Mouse (Mus musculus) lung, embryonic 14.5 days (tissue): ENCODE results near the gene Lrrn4cl. TPM values are rescaled to one million over a fixed set of nuclear protein-coding genes. Genes with fewer than 3 reads are reported as not detected.
A peak's percentile ranks its signal among the peaks of the same experiment; 100 is the strongest.
"Not testable (repeated sequence)": the region's sequence is repeated elsewhere in the genome, so short reads cannot be mapped to it uniquely, and the experiment has no call there.

ENCODE experiments used
- ATAC-seq: fragments of 200-750 bp; cut with Nextera tagmentation; 2 replicates; pipeline ENCODE4 v1.8.0; 2017; ENCODE audit warnings: mild to moderate bottlenecking, moderate TSS enrichment, moderate library complexity; ENCODE audit not compliant: insufficient read depth
- DNase-seq: peaks from one replicate; pipeline ENCODE4 v3.0.0-alpha.2; 2015
- H3K27ac ChIP-seq: fragments of 300-500 bp; sonication (generic); 2 replicates; pipeline ENCODE4 v1.5.1; 2014; ENCODE audit warnings: low read depth, mild to moderate bottlenecking, moderate library complexity
- H3K27me3 ChIP-seq: fragments of 300-500 bp; sonication (generic); 2 replicates; pipeline ENCODE4 v1.6.1; 2014; ENCODE audit warnings: low read length, control low read depth; ENCODE audit not compliant: insufficient read depth
- H3K36me3 ChIP-seq: fragments of 300-500 bp; sonication (generic); 2 replicates; pipeline ENCODE4 v1.6.1; 2014; ENCODE audit warnings: control low read depth; ENCODE audit not compliant: insufficient read depth
- H3K4me1 ChIP-seq: fragments of 300-500 bp; sonication (generic); 2 replicates; pipeline ENCODE4 v1.6.1; 2014; ENCODE audit warnings: antibody characterized with exemption, control low read depth; ENCODE audit not compliant: insufficient read depth
- H3K4me2 ChIP-seq: fragments of 300-500 bp; sonication (generic); 2 replicates; pipeline ENCODE4 v1.6.1; 2014; ENCODE audit warnings: mild to moderate bottlenecking
- H3K4me3 ChIP-seq: fragments of 300-500 bp; sonication (generic); 2 replicates; pipeline ENCODE4 v1.5.1; 2014; ENCODE audit warnings: low read depth, low read length
- H3K9ac ChIP-seq: fragments of 300-500 bp; sonication (generic); 2 replicates; pipeline ENCODE4 v1.6.1; 2014
- H3K9me3 ChIP-seq: fragments of 300-500 bp; sonication (generic); 2 replicates; pipeline ENCODE4 v1.6.1; 2016; ENCODE audit warnings: low read depth, low read length, control low read depth
- CTCF ChIP-seq: IDR thresholded peaks from 2 replicates; pipeline ENCODE4 v1.5.1; 2016; ENCODE audit warnings: antibody characterized with exemption, low read depth
- WGBS: fragments of 180-500 bp; shearing (Covaris S2); extraction: QIAGEN DNeasy Blood & Tissue Kit; methylation state at CpG from one replicate; pipeline ENCODE4 v1.1.7; 2014; 5-methylcytosine and 5-hydroxymethylcytosine counted together
- polyA plus RNA-seq: library from polyadenylated mRNA; unstranded; fragments of >200 nt; fragmentation: Nextera tagmentation; extraction: Ambion mirVana; gene quantifications from 2 replicates; pipeline ENCODE4 v1.2.1, GENCODE M21; 2014

The Lrrn4cl gene
- polyA plus RNA-seq, 1 experiment from 2014 or later: 0.96 TPM

DNA sequence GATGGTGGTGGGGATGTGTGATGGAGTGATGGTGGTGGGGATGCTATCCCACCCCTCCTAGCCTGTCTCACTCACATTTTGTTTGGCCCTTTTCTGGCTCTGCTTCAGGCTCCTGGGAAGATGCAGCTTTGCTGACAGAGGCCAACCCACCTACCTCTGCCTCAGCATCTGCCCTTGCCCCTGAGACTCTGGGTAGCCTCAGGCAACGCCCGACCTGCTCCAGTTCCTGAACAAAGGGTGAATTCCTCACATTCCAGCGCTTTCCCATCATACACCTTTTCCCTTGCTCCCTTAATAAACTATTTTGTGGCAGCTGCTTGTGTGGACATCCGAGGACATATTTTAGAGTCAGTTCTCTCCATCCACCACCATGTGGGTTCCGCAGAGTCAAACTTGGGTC, 2.2 kb upstream of the Lrrn4cl start:
- Histone ChIP-seq H3K36me3 (peaks cover 25% of the 10 kb centered on the region; the same call in 1 of the 2 replicates), H3K4me3 (no peak overlapping the region), H3K9ac (no peak overlapping the region), H3K9me3 (no peaks in the 10 kb centered on the region), H3K27ac (no peak overlapping the region), H3K4me2 (no peak overlapping the region), H3K4me1 (0 out of 2 replicates have a peak, but pooled peaks cover 7% of the 10 kb centered on the region), H3K27me3 (no peaks in the 10 kb centered on the region)
- no peak for ATAC-seq
- TF ChIP-seq CTCF: no peak
- no peak for DNase-seq
- 67% methylated on average over 5 of the region's 5 CpGs for WGBS

DNA sequence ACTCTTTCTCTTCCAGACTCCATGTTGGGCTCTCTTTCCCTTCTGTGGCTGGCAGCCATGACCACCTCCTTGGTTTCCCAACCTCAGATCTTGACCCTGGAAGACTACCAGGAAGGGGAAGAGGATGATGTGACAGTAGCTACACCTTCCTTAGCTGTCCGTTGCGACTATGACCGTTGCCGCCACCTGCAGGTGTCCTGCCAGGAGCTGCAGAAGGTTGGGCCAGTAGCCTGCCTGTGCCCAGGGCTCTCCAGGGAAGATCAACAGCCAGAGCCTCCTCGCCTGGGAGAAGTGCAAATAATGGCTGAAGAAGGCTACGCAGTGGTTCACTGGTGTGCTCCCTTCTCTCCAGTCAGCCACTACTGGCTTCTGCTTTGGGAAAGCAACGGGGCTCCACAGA, 1.1 kb downstream of the Lrrn4cl start:
- Histone ChIP-seq H3K4me3 (no peak overlapping the region), H3K9me3 (no peaks in the 10 kb centered on the region), H3K36me3 (peaks cover 12% of the 10 kb centered on the region; the same call in 1 of the 2 replicates), H3K27me3 (no peaks in the 10 kb centered on the region), H3K27ac (no peak overlapping the region), H3K9ac (no peak overlapping the region), H3K4me1 (0 out of 2 replicates have a peak, but pooled peaks cover 7% of the 10 kb centered on the region), H3K4me2 (no peak overlapping the region)
- ATAC-seq (no peak), DNase-seq (no peak)
- peak; percentile 23; the same call in 1 of the 2 replicates for TF ChIP-seq CTCF
- WGBS: 37% methylated on average over 7 of the region's 7 CpGs

DNA sequence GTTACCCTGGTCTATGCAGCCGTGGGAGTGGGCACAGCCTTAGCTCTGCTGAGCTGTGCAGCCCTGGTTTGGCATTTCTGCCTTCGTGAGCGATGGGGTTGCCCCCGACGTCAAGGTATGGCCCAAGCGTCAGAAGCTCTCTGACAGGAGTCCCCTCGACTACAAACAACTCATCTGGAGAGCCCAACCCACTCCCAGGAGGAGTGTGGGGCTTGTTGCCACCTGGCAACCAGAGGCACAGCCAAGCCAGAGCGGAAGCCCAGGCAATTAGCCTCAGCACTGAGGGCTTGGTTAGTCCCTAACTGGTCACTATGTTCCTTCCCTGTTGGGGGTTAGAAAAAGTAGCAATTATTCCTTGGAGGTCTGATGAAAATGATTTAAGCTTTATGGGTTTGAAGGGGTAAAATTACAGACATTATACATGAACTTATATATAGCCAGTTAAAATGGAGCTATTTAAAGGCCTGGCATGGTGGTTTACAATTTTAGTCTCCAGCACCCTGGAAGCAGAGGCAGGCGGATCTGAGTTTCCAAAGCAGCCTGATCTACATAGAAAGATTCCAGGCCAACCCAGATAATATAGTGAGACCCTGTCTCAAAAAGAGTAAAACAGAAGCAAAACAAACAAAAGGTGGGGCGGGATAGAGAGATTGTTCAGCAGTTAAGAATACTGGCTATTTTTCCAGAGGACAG, 1.8 kb downstream of the Lrrn4cl start:
- Histone ChIP-seq H3K4me2 (no peak overlapping the region), H3K9me3 (no peaks in the 10 kb centered on the region), H3K36me3 (peaks cover 5% of the 10 kb centered on the region; the same call in 1 of the 2 replicates), H3K9ac (no peak overlapping the region), H3K27ac (no peak overlapping the region), H3K4me3 (no peak overlapping the region), H3K4me1 (0 out of 2 replicates have a peak, but pooled peaks cover 7% of the 10 kb centered on the region), H3K27me3 (no peaks in the 10 kb centered on the region)
- ATAC-seq: no peak
- TF ChIP-seq CTCF: no peak
- 47% methylated on average over 10 of the region's 10 CpGs for WGBS
- no peak for DNase-seq

DNA sequence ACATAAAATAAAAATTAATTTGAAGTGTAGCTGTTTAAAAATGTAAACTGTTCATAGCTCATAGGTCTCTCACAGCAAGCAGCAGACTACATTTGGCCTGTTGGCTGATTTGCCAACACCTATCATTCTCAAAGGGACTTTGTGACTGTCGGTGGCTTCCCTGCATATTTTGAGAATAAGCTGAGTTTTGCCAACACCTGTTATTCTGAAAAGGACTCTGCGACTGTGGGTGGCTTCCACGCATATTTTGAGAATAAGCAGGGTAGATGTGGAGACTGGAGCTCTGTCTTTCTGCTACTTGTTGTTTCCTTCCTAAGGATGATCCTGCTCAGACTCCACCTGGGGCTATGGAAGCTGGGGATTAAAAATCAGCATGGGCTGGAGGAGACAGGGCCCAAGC, 2.5 kb downstream of the Lrrn4cl start:
- Histone ChIP-seq H3K9ac (no peak overlapping the region), H3K36me3 (no peaks in the 10 kb centered on the region), H3K4me2 (no peak overlapping the region), H3K4me3 (no peak overlapping the region), H3K27me3 (no peaks in the 10 kb centered on the region), H3K4me1 (0 out of 2 replicates have a peak, but pooled peaks cover 7% of the 10 kb centered on the region), H3K27ac (no peak overlapping the region), H3K9me3 (no peaks in the 10 kb centered on the region)
- ATAC-seq: no peak
- TF ChIP-seq CTCF: no peak
- WGBS: 80% methylated on average over 3 of the region's 3 CpGs
- DNase-seq: no peak

DNA sequence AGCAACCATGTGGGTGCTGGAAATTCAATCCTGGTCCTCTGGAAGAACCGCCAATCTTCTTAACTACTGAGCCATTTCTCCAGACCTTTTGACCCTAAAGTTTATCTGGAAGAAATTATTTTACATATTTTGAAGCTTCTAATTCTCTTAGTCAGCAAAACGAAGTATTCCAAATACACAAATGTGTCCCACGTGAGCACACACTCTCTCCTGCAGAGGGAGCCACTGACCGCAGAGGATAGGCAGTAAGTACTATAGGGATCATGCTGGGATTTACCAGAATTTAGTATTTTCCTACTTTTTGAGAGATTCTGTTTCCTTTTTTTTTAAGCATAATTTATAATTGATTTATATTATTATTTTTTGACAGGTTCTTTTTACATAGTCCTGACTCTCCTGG, 7.1 kb downstream of the Lrrn4cl start:
- Histone ChIP-seq H3K4me2 (no peak overlapping the region), H3K9me3 (no peaks in the 10 kb centered on the region), H3K4me3 (no peak overlapping the region), H3K27ac (no peak overlapping the region), H3K36me3 (no peaks in the 10 kb centered on the region), H3K4me1 (no peaks in the 10 kb centered on the region), H3K9ac (no peak overlapping the region), H3K27me3 (no peaks in the 10 kb centered on the region)
- ATAC-seq (no peak), DNase-seq (peak; percentile 77)
- 36% methylated on average over 4 of the region's 4 CpGs for WGBS
- peak; percentile 68 for TF ChIP-seq CTCF

DNA sequence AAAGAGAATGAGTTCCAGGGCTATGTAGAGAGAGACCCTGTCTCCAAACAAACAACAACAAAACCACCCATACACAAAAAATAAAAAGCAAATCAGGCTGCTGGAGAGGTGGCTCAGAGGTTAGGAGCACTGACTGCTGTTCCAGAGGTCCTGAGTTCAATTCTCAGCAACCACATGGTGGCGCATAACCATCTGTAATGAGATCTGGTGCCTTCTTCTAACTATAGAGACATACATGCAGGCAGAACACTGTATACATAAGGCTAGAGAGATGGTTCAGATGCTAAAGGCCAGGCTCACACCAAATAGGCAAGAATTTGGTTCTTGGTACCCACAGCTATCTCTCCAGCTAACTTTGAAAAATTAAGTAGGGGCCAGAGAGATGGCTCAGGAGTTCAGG, 8.4 kb downstream of the Lrrn4cl start:
- ATAC-seq: no peak

DNA sequence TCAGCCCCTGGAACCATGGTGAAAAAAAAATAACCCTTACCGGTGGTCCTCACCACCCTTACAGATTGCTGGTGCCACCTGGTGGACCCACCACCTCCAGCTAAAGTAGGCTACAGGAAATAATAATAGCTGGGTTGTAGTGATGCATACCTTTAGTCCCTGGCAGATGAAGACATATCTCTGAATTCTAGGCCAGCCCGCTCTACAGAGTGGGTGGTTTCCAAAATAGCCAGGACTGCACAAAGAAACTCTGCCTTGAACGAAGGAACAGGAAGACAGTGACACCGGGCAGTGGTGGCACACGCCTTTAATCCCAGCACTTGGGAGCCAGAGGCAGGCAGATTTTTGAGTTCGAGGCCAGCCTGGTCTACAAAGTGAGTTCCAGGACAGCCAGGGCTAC, 13.7 kb downstream of the Lrrn4cl start:
- Histone ChIP-seq H3K4me1 (no peaks in the 10 kb centered on the region), H3K9ac (no peak overlapping the region), H3K4me2 (no peak overlapping the region), H3K36me3 (no peaks in the 10 kb centered on the region), H3K4me3 (no peak overlapping the region), H3K27ac (no peak overlapping the region), H3K27me3 (no peaks in the 10 kb centered on the region), H3K9me3 (no peaks in the 10 kb centered on the region)
- ATAC-seq (no peak), DNase-seq (no peak)
- 82% methylated on average over 6 of the region's 6 CpGs for WGBS
- TF ChIP-seq CTCF: no peak

More for the DNA sequence above, 8.4 kb downstream of the Lrrn4cl start:
- no peak overlapping the region for H3K4me3 ChIP-seq
- no peaks in the 10 kb centered on the region for H3K9me3 ChIP-seq
- WGBS: 17% methylated on average over 1 of the region's 1 CpGs
- H3K27ac ChIP-seq: no peak overlapping the region
- no peaks in the 10 kb centered on the region for H3K27me3 ChIP-seq
- peak; percentile 69 for DNase-seq
- H3K36me3 ChIP-seq: no peaks in the 10 kb centered on the region
- no peak overlapping the region for H3K9ac ChIP-seq
- H3K4me2 ChIP-seq: no peak overlapping the region
- peak; percentile 59; the same call in 1 of the 2 replicates for TF ChIP-seq CTCF
- H3K4me1 ChIP-seq: no peaks in the 10 kb centered on the region

DNA sequence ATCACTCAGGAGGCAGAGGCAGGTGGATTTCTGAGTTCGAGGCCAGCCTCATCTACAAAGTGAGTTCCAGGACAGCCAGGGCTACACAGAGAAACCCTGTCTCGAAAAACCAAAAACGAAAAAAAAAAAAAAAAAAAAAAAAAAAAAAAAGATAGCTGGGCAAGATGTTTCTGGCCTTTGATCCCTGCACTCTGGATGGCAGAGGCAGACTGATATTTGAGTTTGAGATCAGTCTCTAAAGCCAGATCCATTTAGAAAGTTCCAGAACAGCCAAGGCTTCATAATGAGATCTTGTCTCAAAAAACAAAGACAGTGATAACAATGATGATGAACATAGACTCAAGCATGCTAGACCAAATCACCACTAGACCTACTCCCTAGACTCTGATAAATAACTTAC, 19.8 kb downstream of the Lrrn4cl start:
- H3K27me3 ChIP-seq, ATAC-seq, H3K27ac ChIP-seq, H3K9me3 ChIP-seq, H3K4me1 ChIP-seq, DNase-seq: not testable (repeated sequence)
- peak overlapping the region; percentile 93 for H3K4me2 ChIP-seq
- peak overlapping the region; percentile 94; the same call in 1 of the 2 replicates for H3K9ac ChIP-seq
- 78% methylated on average over 3 of the region's 3 CpGs for WGBS
- peaks cover 21% of the 10 kb centered on the region for H3K36me3 ChIP-seq
- peak overlapping the region; percentile 98; the same call in 1 of the 2 replicates for H3K4me3 ChIP-seq
